Mouse (Mus musculus) liver, postnatal 0 days (tissue): ENCODE data around the gene Eif4e2.

Source experiments
- CTCF ChIP-seq: sonication (generic); IDR thresholded peaks from 2 replicates; pipeline ENCODE4 v1.5.1; 2016; ENCODE audit warnings: antibody characterized with exemption, low read depth
- EP300 ChIP-seq: IDR thresholded peaks from 2 replicates; pipeline ENCODE4 v1.6.1; 2016; ENCODE audit warnings: antibody characterized with exemption, low read depth, mild to moderate bottlenecking

GRCm38 (mm10) chr1:87170458-87170857 lies 43.3 kb upstream of the Eif4e2 start:
- no peak for TF ChIP-seq EP300
- no peak for TF ChIP-seq CTCF
